Mouse (Mus musculus): ENCODE measurements around the gene Tgfb3. TPM values are rescaled to one million over a fixed set of nuclear protein-coding genes. Genes with fewer than 3 reads are reported as not detected.

Gene Tgfb3
- total RNA-seq, 1 experiment: 1.7 TPM

- Histone ChIP-seq H3K9me3 (ENCODE audit: control insufficient read depth, insufficient read depth, low read depth, low read length) (no peaks in the 10 kb centered on the region), H3K4me1 (ENCODE audit: control insufficient read depth in 2 of 2, insufficient read depth in 2 of 2, low read length in 2 of 2, poor library complexity in 1 of 2) (no peaks in the 10 kb centered on the region), H3K4me3 (ENCODE audit: insufficient read depth in 1 of 2, low read depth in 1 of 2, low read length in 2 of 2, poor library complexity in 1 of 2, severe bottlenecking in 1 of 2) (no peak overlapping the region), H3K36me3 (ENCODE audit: control insufficient read depth, insufficient read depth, low read length, poor library complexity, severe bottlenecking) (no peaks in the 10 kb centered on the region), H3K9ac (ENCODE audit: insufficient read depth, low read depth, low read length, poor library complexity, severe bottlenecking) (no peak overlapping the region), H3K27ac (ENCODE audit: insufficient read depth, low read depth, low read length, poor library complexity, severe bottlenecking) (no peak overlapping the region)
- in situ Hi-C loops (cut with MboI; ENCODE audit: low sequenced_read_pairs in 2 of 2, unreplicated experiment in 2 of 2): no loop called here
- DNase-seq (ENCODE audit: low read depth, low spot score): no peak
- no peak for TF ChIP-seq ZNF384 (IDR thresholded peaks at IDR 0.05; ENCODE audit: low read depth, low read length)
- TF ChIP-seq MAFK (IDR thresholded peaks at IDR 0.05; ENCODE audit: insufficient read depth, low read depth, low read length): no peak
- no peak for TF ChIP-seq ZC3H11A (IDR thresholded peaks at IDR 0.05; ENCODE audit: borderline replicate concordance, low read depth, low read length)
- TF ChIP-seq CHD2 (IDR thresholded peaks at IDR 0.05; ENCODE audit: low read depth, low read length): no peak
- TF ChIP-seq HCFC1 (IDR thresholded peaks at IDR 0.05; ENCODE audit: borderline replicate concordance, insufficient read depth, low read length): no peak
Observed at GRCm38 (mm10) chr12:86057516-86057915, 21.3 kb downstream of the Tgfb3 start.

DNA sequence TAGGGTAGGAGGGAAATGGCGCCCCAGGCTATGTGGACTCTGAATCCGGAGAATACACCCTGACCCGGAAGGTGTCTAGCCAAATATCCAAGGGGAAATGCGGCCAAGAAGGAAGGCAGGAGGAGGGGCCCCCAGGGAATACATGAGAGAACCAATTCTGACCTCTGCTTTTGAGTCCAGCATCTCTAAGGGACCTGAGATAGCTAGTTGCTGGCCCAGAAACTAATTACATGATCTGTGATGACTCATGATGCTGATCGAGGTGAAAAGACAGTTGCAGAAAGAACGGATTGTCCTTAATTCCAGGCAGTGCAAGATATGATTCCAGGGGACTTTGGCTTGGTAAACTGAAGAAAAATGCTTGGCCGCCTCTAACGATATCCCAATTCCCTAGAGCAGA lies 21.9 kb downstream of the Tgfb3 start:
- in situ Hi-C loops (cut with MboI; ENCODE audit: low sequenced_read_pairs in 2 of 2, unreplicated experiment in 2 of 2): no loop called here
- H3K27ac ChIP-seq (ENCODE audit: insufficient read depth, low read depth, low read length, poor library complexity, severe bottlenecking): no peak overlapping the region
- DNase-seq (ENCODE audit: low read depth, low spot score): no peak
- no peak overlapping the region for H3K4me3 ChIP-seq (ENCODE audit: insufficient read depth in 1 of 2, low read depth in 1 of 2, low read length in 2 of 2, poor library complexity in 1 of 2, severe bottlenecking in 1 of 2)
- TF ChIP-seq CHD2 (IDR thresholded peaks at IDR 0.05; ENCODE audit: low read depth, low read length) (no peak), MAFK (IDR thresholded peaks at IDR 0.05; ENCODE audit: insufficient read depth, low read depth, low read length) (no peak), ZC3H11A (IDR thresholded peaks at IDR 0.05; ENCODE audit: borderline replicate concordance, low read depth, low read length) (no peak), HCFC1 (IDR thresholded peaks at IDR 0.05; ENCODE audit: borderline replicate concordance, insufficient read depth, low read length) (no peak), ZNF384 (IDR thresholded peaks at IDR 0.05; ENCODE audit: low read depth, low read length) (no peak)
- no peak overlapping the region for H3K9ac ChIP-seq (ENCODE audit: insufficient read depth, low read depth, low read length, poor library complexity, severe bottlenecking)
- H3K4me1 ChIP-seq (ENCODE audit: control insufficient read depth in 2 of 2, insufficient read depth in 2 of 2, low read length in 2 of 2, poor library complexity in 1 of 2): no peaks in the 10 kb centered on the region
- no peaks in the 10 kb centered on the region for H3K36me3 ChIP-seq (ENCODE audit: control insufficient read depth, insufficient read depth, low read length, poor library complexity, severe bottlenecking)
- no peaks in the 10 kb centered on the region for H3K9me3 ChIP-seq (ENCODE audit: control insufficient read depth, insufficient read depth, low read depth, low read length)

DNA sequence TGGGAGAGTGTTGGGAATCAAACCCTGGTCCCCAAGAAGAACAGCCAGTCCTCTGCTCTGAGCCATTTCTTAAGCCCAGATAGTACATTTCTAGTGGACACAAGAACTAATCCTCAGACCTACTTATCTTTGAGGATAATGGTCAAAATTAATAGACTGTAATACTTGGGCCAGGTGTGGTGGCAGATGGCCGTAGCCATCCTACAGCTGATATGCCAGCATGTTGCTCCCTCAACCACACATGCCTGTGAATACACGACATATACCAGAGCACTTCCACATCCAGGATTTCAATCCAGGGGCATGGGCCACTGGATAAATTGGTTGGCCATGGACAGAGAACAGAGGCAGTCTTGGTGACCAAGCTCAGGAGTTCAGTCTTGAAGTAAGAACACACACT lies 23.5 kb downstream of the Tgfb3 start:
- Histone ChIP-seq H3K9me3 (ENCODE audit: control insufficient read depth, insufficient read depth, low read depth, low read length) (no peaks in the 10 kb centered on the region), H3K36me3 (ENCODE audit: control insufficient read depth, insufficient read depth, low read length, poor library complexity, severe bottlenecking) (no peaks in the 10 kb centered on the region), H3K4me1 (ENCODE audit: control insufficient read depth in 2 of 2, insufficient read depth in 2 of 2, low read length in 2 of 2, poor library complexity in 1 of 2) (no peaks in the 10 kb centered on the region), H3K4me3 (ENCODE audit: insufficient read depth in 1 of 2, low read depth in 1 of 2, low read length in 2 of 2, poor library complexity in 1 of 2, severe bottlenecking in 1 of 2) (no peak overlapping the region), H3K27ac (ENCODE audit: insufficient read depth, low read depth, low read length, poor library complexity, severe bottlenecking) (no peak overlapping the region), H3K9ac (ENCODE audit: insufficient read depth, low read depth, low read length, poor library complexity, severe bottlenecking) (no peak overlapping the region)
- in situ Hi-C loops (cut with MboI; ENCODE audit: low sequenced_read_pairs in 2 of 2, unreplicated experiment in 2 of 2): no loop called here
- DNase-seq (ENCODE audit: low read depth, low spot score): no peak
- TF ChIP-seq ZC3H11A (IDR thresholded peaks at IDR 0.05; ENCODE audit: borderline replicate concordance, low read depth, low read length): no peak
- no peak for TF ChIP-seq MAFK (IDR thresholded peaks at IDR 0.05; ENCODE audit: insufficient read depth, low read depth, low read length)
- no peak for TF ChIP-seq CHD2 (IDR thresholded peaks at IDR 0.05; ENCODE audit: low read depth, low read length)
- TF ChIP-seq HCFC1 (IDR thresholded peaks at IDR 0.05; ENCODE audit: borderline replicate concordance, insufficient read depth, low read length): no peak
- no peak for TF ChIP-seq ZNF384 (IDR thresholded peaks at IDR 0.05; ENCODE audit: low read depth, low read length)

- H3K9ac ChIP-seq (ENCODE audit: insufficient read depth, low read depth, low read length, poor library complexity, severe bottlenecking): no peak overlapping the region
- no peaks in the 10 kb centered on the region for H3K9me3 ChIP-seq (ENCODE audit: control insufficient read depth, insufficient read depth, low read depth, low read length)
- no peak for DNase-seq (ENCODE audit: low read depth, low spot score)
- H3K4me1 ChIP-seq (ENCODE audit: control insufficient read depth in 2 of 2, insufficient read depth in 2 of 2, low read length in 2 of 2, poor library complexity in 1 of 2): no peaks in the 10 kb centered on the region
- H3K27ac ChIP-seq (ENCODE audit: insufficient read depth, low read depth, low read length, poor library complexity, severe bottlenecking): no peak overlapping the region
- in situ Hi-C loops (cut with MboI; ENCODE audit: low sequenced_read_pairs in 2 of 2, unreplicated experiment in 2 of 2): no loop called here
- no peak overlapping the region for H3K4me3 ChIP-seq (ENCODE audit: insufficient read depth in 1 of 2, low read depth in 1 of 2, low read length in 2 of 2, poor library complexity in 1 of 2, severe bottlenecking in 1 of 2)
- no peaks in the 10 kb centered on the region for H3K36me3 ChIP-seq (ENCODE audit: control insufficient read depth, insufficient read depth, low read length, poor library complexity, severe bottlenecking)
- TF ChIP-seq CHD2 (IDR thresholded peaks at IDR 0.05; ENCODE audit: low read depth, low read length) (no peak), HCFC1 (IDR thresholded peaks at IDR 0.05; ENCODE audit: borderline replicate concordance, insufficient read depth, low read length) (no peak), MAFK (IDR thresholded peaks at IDR 0.05; ENCODE audit: insufficient read depth, low read depth, low read length) (no peak), ZNF384 (IDR thresholded peaks at IDR 0.05; ENCODE audit: low read depth, low read length) (no peak), ZC3H11A (IDR thresholded peaks at IDR 0.05; ENCODE audit: borderline replicate concordance, low read depth, low read length) (no peak)
Observed at GRCm38 (mm10) chr12:86051477-86051876, 27.4 kb downstream of the Tgfb3 start.

- H3K36me3 ChIP-seq (ENCODE audit: control insufficient read depth, insufficient read depth, low read length, poor library complexity, severe bottlenecking): no peaks in the 10 kb centered on the region
- H3K4me1 ChIP-seq (ENCODE audit: control insufficient read depth in 2 of 2, insufficient read depth in 2 of 2, low read length in 2 of 2, poor library complexity in 1 of 2): no peaks in the 10 kb centered on the region
- in situ Hi-C loops (cut with MboI; ENCODE audit: low sequenced_read_pairs in 2 of 2, unreplicated experiment in 2 of 2): no loop called here
- DNase-seq (ENCODE audit: low read depth, low spot score): no peak
- H3K9me3 ChIP-seq (ENCODE audit: control insufficient read depth, insufficient read depth, low read depth, low read length): no peaks in the 10 kb centered on the region
- H3K9ac ChIP-seq (ENCODE audit: insufficient read depth, low read depth, low read length, poor library complexity, severe bottlenecking): no peak overlapping the region
- TF ChIP-seq MAFK (IDR thresholded peaks at IDR 0.05; ENCODE audit: insufficient read depth, low read depth, low read length) (no peak), ZNF384 (IDR thresholded peaks at IDR 0.05; ENCODE audit: low read depth, low read length) (no peak), CHD2 (IDR thresholded peaks at IDR 0.05; ENCODE audit: low read depth, low read length) (no peak), HCFC1 (IDR thresholded peaks at IDR 0.05; ENCODE audit: borderline replicate concordance, insufficient read depth, low read length) (no peak), ZC3H11A (IDR thresholded peaks at IDR 0.05; ENCODE audit: borderline replicate concordance, low read depth, low read length) (no peak)
- no peak overlapping the region for H3K4me3 ChIP-seq (ENCODE audit: insufficient read depth in 1 of 2, low read depth in 1 of 2, low read length in 2 of 2, poor library complexity in 1 of 2, severe bottlenecking in 1 of 2)
- no peak overlapping the region for H3K27ac ChIP-seq (ENCODE audit: insufficient read depth, low read depth, low read length, poor library complexity, severe bottlenecking)
Observed at GRCm38 (mm10) chr12:86049813-86050212, 29.0 kb downstream of the Tgfb3 start.
